Mouse (Mus musculus) gastrocnemius, postnatal 10 days (tissue): Measurements from ENCODE around the gene Gm11077. TPM values are rescaled to one million over a fixed set of nuclear protein-coding genes. Genes with fewer than 3 reads are reported as not detected.

ENCODE experiments used
- DNase-seq: peaks from one replicate; pipeline ENCODE4 v3.0.0; 2021; ENCODE audit warnings: mixed read lengths
- total RNA-seq, 2 experiments: library from RNA; stranded (reverse); gene quantifications; 2 replicates each; pipeline ENCODE4 v1.2.3; 2021

Gm11077 gene
- total RNA-seq, 2 experiments from 2014 or later: not detected

- no peak for DNase-seq
Observed at GRCm38 (mm10) chr6:140747591-140747990, 18.5 kb downstream of the Gm11077 start.

GRCm38 (mm10) chr6:140750371-140751080, 21.4 kb downstream of the Gm11077 start:
- no peak for DNase-seq

DNA sequence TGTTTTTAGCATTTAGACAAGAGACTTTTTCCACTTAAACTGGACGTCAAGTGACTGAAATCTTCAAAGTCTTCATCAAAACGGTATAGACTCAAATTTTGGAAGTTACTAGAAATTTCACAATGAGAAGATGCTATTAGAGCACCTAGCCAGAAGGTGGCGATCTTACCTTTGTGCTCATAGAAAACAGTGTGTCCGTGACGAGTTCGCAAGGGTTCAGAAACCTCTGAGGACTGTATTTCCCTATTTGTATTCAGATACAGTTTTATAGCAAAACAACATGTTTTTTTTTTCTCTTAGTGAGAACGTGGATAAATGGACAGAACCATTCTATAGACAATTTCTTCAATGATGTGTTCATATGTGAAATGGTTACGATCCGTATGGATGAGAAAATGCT, 37.3 kb downstream of the Gm11077 start:
- DNase-seq: peak; percentile 16

DNA sequence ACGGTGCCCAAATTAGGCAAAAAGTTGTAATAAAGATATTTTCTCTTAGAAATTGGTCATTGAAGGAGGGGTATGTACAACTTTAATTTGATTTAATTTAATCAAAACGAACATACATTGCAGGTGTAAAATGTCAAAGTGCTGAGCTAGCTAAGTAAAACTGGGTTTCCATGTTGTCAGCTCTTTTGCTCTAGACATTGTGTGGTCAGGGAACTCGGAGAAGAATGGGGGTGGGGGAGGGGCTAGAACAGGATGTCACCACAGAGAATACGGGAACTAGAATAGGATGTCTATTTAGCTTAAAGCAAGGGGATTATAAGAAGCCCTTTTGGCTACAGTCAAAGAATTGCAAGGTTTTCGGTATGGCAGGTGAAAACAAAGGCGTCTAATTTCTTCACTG, 38.2 kb downstream of the Gm11077 start:
- DNase-seq: no peak

DNA sequence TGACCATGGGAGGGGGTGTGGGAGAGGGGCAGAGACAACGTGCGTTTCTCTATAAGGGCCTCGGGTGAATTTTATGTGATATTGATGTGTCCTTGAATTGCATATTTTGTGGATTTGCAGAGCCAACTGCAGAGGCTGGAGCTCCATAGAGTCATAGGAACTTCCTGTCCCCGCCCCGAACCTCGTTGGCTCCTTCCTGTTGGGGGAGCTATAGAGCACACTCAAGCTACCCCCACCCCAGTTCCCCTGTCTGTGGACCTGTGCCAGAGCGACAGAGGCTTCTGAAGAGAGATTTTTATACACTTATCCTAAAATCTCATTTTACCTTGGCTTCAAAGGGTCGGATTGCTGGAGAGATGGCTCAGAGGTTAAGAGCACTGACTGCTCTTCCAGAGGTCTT, 39.1 kb downstream of the Gm11077 start:
- no peak for DNase-seq

GRCm38 (mm10) chr6:140768859-140769640, 40.0 kb downstream of the Gm11077 start:
- DNase-seq: no peak

- DNase-seq: no peak
Observed at GRCm38 (mm10) chr6:140776274-140776673, 47.2 kb downstream of the Gm11077 start.

GRCm38 (mm10) chr6:140782524-140782923, 53.4 kb downstream of the Gm11077 start:
- DNase-seq: no peak

DNA sequence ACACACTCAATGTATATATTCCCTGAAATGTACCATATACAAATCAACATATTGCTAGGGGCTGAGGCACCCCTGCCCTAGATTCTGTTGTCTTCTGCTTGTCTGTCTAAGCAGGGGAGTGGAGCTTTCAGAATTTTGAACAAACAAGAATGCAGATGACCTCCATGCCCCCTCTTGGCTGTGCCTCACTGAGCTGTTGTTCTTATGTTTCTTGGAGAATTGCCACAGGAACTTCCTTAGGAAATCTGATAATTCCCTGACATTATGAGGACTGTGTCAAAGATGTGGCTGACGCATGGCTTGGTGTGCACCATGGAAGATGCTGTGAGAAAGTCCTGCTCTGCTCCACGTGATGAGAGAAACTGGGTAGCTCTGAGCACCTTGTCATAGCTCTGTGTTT, 57.0 kb downstream of the Gm11077 start:
- DNase-seq: no peak

DNA sequence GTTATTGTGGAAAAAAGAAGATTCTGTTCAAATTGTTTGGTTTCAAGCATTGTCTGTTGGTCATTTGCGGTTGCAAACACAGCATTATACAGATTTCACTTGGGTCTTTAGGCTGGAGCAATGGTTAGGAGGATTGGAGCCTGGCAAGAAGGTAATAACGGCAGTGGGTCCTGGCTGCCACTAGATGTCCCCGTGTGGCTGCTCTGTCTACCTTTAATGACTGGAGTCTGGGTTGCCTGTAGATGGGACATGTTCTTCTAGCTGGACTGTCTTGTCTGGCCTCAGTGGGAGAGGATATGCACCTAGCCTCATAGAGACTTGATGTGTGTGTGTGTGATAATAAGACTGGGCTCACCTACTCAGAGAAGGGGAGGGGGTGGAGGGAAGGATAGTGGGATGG, 60.8 kb downstream of the Gm11077 start:
- DNase-seq: no peak

DNA sequence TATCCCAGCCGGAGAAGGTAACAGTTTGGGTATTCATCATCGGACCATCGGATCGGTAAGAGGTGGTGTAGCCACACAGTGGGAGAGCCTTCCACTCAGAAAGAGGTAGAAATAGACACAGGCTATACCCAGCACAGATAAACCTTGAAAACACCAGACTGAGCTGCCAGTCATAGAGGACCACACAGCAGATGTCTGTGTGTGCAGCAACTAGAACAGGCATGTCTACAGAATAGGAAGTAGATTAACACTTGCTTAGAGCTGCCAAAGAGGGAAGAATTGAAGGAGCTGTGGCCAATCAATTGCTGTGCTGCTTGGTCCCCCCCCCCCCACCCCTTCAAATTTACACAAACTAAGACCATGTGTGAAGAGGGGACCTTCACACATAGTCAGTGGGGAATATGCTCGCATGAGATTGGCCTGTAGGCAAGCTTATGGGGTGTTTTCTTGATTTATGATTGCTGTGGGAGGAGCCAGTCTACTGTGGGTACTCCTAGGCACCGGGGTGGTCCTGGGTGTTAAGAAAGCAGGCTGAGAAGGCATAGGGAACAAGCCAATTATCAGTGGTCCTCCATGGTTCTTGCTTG, 64.7 kb downstream of the Gm11077 start:
- DNase-seq: no peak

GRCm38 (mm10) chr6:140798841-140799240, 69.8 kb downstream of the Gm11077 start:
- DNase-seq: no peak

GRCm38 (mm10) chr6:140799435-140800040, 70.5 kb downstream of the Gm11077 start:
- no peak for DNase-seq

- no peak for DNase-seq
Observed at GRCm38 (mm10) chr6:140800587-140800986, 71.5 kb downstream of the Gm11077 start.

Other genes starting within 250 kb of the Gm11077 start
- gene Aebp2, start 106.6 kb upstream of the Gm11077 start, total RNA-seq: 10 to 100 TPM; 38.6 to 45.2 TPM